Mouse (Mus musculus) ES-CJ7 (cell line): ENCODE measurements around the gene Macrod2.

Source experiments
- DNase-seq: peaks from one replicate; pipeline ENCODE4 v3.0.0; 2011; ENCODE audit warnings: low read depth, low spot score

The Macrod2 gene

GRCm38 (mm10) chr2:141441896-141442295 lies 1046.8 kb downstream of the Macrod2 start:
- DNase-seq = no peak

GRCm38 (mm10) chr2:141449078-141449680 lies 1054.1 kb downstream of the Macrod2 start:
- no peak for DNase-seq

- no peak for DNase-seq
These were observed 1068.8 kb downstream of the Macrod2 start for GRCm38 (mm10) chr2:141463946-141464345.

- no peak for DNase-seq
These were observed 1077.7 kb downstream of the Macrod2 start for GRCm38 (mm10) chr2:141472791-141473190.

GRCm38 (mm10) chr2:141477585-141477984 lies 1082.5 kb downstream of the Macrod2 start:
- no peak for DNase-seq

- DNase-seq = no peak
These were observed 1095.4 kb downstream of the Macrod2 start for GRCm38 (mm10) chr2:141490518-141490917.

GRCm38 (mm10) chr2:141505451-141505850 lies 1110.3 kb downstream of the Macrod2 start:
- no peak for DNase-seq

GRCm38 (mm10) chr2:141507929-141508897 lies 1113.1 kb downstream of the Macrod2 start:
- no peak for DNase-seq

- no peak for DNase-seq
These were observed 1119.9 kb downstream of the Macrod2 start for GRCm38 (mm10) chr2:141514976-141515375.

- no peak for DNase-seq
These were observed 1127.0 kb downstream of the Macrod2 start for GRCm38 (mm10) chr2:141522081-141522480.

GRCm38 (mm10) chr2:141545877-141546276 lies 1150.8 kb downstream of the Macrod2 start:
- DNase-seq = no peak

GRCm38 (mm10) chr2:141551701-141552100 lies 1156.6 kb downstream of the Macrod2 start:
- peak; percentile 34 for DNase-seq

GRCm38 (mm10) chr2:141556747-141557146 lies 1161.6 kb downstream of the Macrod2 start:
- DNase-seq = no peak

GRCm38 (mm10) chr2:141558242-141558827 lies 1163.2 kb downstream of the Macrod2 start:
- DNase-seq = no peak

GRCm38 (mm10) chr2:141565986-141566385 lies 1170.9 kb downstream of the Macrod2 start:
- DNase-seq = no peak

GRCm38 (mm10) chr2:141571360-141571759 lies 1176.3 kb downstream of the Macrod2 start:
- DNase-seq = no peak

GRCm38 (mm10) chr2:141578206-141578605 lies 1183.1 kb downstream of the Macrod2 start:
- DNase-seq = peak; percentile 73

- DNase-seq = no peak
These were observed 1187.3 kb downstream of the Macrod2 start for GRCm38 (mm10) chr2:141582431-141582830.

- DNase-seq = no peak
These were observed 1187.8 kb downstream of the Macrod2 start for GRCm38 (mm10) chr2:141582933-141583332.

GRCm38 (mm10) chr2:141587290-141587689 lies 1192.2 kb downstream of the Macrod2 start:
- DNase-seq = no peak

GRCm38 (mm10) chr2:141591326-141591725 lies 1196.2 kb downstream of the Macrod2 start:
- DNase-seq = no peak

GRCm38 (mm10) chr2:141594811-141595210 lies 1199.7 kb downstream of the Macrod2 start:
- no peak for DNase-seq
